Mouse (Mus musculus) heart, adult 8-10 months (tissue): Measurements from ENCODE around the gene Atg14. TPM values are rescaled to one million over a fixed set of nuclear protein-coding genes. Genes with fewer than 3 reads are reported as not detected.

Experiments
- DNase-seq: peaks from one replicate; pipeline ENCODE4 v3.0.0; 2022; ENCODE audit warnings: low spot score
- total RNA-seq, 4 experiments: library from RNA; stranded (reverse); gene quantifications; 2 replicates each; pipeline ENCODE4 v1.2.4; 2022

Atg14 gene
- total RNA-seq, 4 experiments from 2014 or later, result 8.0 to 11.3 (median 9.8) TPM

GRCm38 (mm10) chr14:47508035-47508434, 62.4 kb downstream of the Atg14 start:
- DNase-seq, result no peak

- DNase-seq, result no peak
Measured at GRCm38 (mm10) chr14:47506676-47507075, 63.8 kb downstream of the Atg14 start.

GRCm38 (mm10) chr14:47504036-47504435, 66.4 kb downstream of the Atg14 start:
- DNase-seq, result no peak

- DNase-seq, result no peak
Measured at GRCm38 (mm10) chr14:47498632-47499031, 71.8 kb downstream of the Atg14 start.

GRCm38 (mm10) chr14:47497166-47497565, 73.3 kb downstream of the Atg14 start:
- DNase-seq, result no peak

- no peak for DNase-seq
Measured at GRCm38 (mm10) chr14:47495951-47496350, 74.5 kb downstream of the Atg14 start.

GRCm38 (mm10) chr14:47493592-47494361, 76.7 kb downstream of the Atg14 start:
- no peak for DNase-seq

Other genes with a start within 250 kb of the Atg14 start
- 1 to 10 TPM; 4.0 to 6.1 (median 5.1) TPM for gene Lgals3, start 202.9 kb downstream of the Atg14 start, total RNA-seq
- gene Dlgap5, start 152.2 kb downstream of the Atg14 start, total RNA-seq, result under 1 TPM in 3 of 4 experiments, not detected in 1; 0.60 to 0.75 (median 0.63) TPM
- gene Fbxo34, start 120.2 kb downstream of the Atg14 start, total RNA-seq, result 10 to 100 TPM in 3 of 4 experiments, 1 to 10 TPM in 1; 9.4 to 12.1 (median 11.6) TPM
- gene Ktn1, start 77.8 kb upstream of the Atg14 start, total RNA-seq, result 100 to 1,000 TPM; 175 to 222 (median 206) TPM